Mouse (Mus musculus): Measurements from ENCODE around the gene Cebpa. TPM values are rescaled to one million over a fixed set of nuclear protein-coding genes. Genes with fewer than 3 reads are reported as not detected.

Gene Cebpa
- polyA plus RNA-seq, 1 experiment: 56.3 TPM

DNA sequence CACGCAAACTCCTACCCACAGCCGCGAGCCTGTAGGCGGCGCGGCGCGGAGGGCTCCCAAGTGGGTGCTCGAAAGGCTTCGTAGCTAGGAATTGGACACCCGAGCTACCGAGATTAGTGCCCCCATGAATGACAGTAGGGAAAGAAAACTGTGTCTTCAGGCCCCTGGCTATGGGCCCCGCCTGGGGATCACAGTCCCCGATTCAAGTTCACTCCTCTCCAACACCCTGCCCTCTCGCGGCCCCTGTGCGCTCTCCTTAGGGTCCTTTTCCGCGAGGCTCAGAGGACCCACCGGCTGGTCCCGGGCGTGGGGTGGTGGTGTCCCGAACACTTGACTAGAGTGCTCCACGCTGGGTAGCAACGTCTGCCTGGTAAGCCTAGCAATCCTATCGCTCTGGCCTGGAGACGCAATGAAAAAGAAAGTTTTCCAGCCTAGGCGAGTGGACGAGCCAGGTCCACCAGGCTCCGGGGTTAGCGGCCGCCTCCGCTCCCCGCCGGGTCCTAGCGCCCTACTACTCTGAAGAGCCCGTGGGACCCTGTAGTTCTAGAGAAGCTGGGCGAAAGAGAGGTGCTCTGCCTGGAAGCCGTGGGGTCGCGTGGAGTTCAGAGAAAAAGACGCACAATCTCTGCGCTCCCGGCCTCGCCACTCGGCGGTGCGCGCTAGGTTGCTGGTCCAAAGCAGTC is 853 bp upstream of the Cebpa start:
- no peak overlapping the region; the same call in 1 of the 2 replicates for H3K27ac ChIP-seq (ENCODE audit: control insufficient read depth, insufficient read depth, low read length)
- DNase-seq: peak; percentile 30
- H3K27me3 ChIP-seq (ENCODE audit: control insufficient read depth, insufficient read depth, low read length): peaks cover 12% of the 10 kb centered on the region; the same call in 1 of the 2 replicates
- peak overlapping the region; percentile 56 for H3K4me3 ChIP-seq (ENCODE audit: control insufficient read depth, insufficient read depth, low read length)
- H3K4me1 ChIP-seq (replicated peaks; ENCODE audit: control insufficient read depth, insufficient read depth, low read length): peaks cover 3% of the 10 kb centered on the region; the same call in 1 of the 2 replicates
- under 1% methylated on average over 49 of the region's 49 CpGs for WGBS
- no peaks in the 10 kb centered on the region for H3K36me3 ChIP-seq (ENCODE audit: control insufficient read depth, insufficient read depth, low read length)
- TF ChIP-seq POLR2A (IDR thresholded peaks at IDR 0.05; ENCODE audit: control insufficient read depth, extremely low read depth, insufficient read depth, low read length, poor library complexity) (no peak), CTCF (IDR thresholded peaks at IDR 0.05; ENCODE audit: borderline replicate concordance, control insufficient read depth, extremely low read depth, insufficient read depth, low read length, poor library complexity) (peak; percentile 32; the same call in 1 of the 2 replicates)

DNA sequence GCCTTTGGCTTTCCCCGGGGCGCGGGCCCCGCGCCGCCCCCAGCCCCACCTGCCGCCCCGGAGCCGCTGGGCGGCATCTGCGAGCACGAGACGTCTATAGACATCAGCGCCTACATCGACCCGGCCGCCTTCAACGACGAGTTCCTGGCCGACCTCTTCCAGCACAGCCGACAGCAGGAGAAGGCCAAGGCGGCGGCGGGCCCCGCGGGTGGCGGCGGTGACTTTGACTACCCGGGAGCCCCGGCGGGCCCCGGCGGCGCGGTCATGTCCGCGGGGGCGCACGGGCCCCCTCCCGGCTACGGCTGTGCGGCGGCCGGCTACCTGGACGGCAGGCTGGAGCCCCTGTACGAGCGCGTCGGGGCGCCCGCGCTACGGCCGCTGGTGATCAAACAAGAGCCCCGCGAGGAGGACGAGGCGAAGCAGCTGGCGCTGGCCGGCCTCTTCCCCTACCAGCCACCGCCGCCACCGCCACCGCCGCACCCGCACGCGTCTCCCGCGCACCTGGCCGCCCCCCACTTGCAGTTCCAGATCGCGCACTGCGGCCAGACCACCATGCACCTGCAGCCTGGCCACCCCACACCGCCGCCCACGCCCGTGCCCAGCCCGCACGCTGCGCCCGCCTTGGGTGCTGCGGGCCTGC is 533 bp downstream of the Cebpa start:
- DNase-seq: no peak
- no peak for TF ChIP-seq CTCF (IDR thresholded peaks at IDR 0.05; ENCODE audit: borderline replicate concordance, control insufficient read depth, extremely low read depth, insufficient read depth, low read length, poor library complexity)
- TF ChIP-seq POLR2A (IDR thresholded peaks at IDR 0.05; ENCODE audit: control insufficient read depth, extremely low read depth, insufficient read depth, low read length, poor library complexity): no peak
- Histone ChIP-seq H3K27ac (ENCODE audit: control insufficient read depth, insufficient read depth, low read length) (no peak overlapping the region), H3K4me1 (replicated peaks; ENCODE audit: control insufficient read depth, insufficient read depth, low read length) (peaks cover 3% of the 10 kb centered on the region; the same call in 1 of the 2 replicates), H3K36me3 (ENCODE audit: control insufficient read depth, insufficient read depth, low read length) (no peaks in the 10 kb centered on the region), H3K27me3 (ENCODE audit: control insufficient read depth, insufficient read depth, low read length) (peaks cover 12% of the 10 kb centered on the region; the same call in 1 of the 2 replicates), H3K4me3 (ENCODE audit: control insufficient read depth, insufficient read depth, low read length) (peak overlapping the region; percentile 56)
- WGBS: 2% methylated on average over 81 of the region's 83 CpGs

DNA sequence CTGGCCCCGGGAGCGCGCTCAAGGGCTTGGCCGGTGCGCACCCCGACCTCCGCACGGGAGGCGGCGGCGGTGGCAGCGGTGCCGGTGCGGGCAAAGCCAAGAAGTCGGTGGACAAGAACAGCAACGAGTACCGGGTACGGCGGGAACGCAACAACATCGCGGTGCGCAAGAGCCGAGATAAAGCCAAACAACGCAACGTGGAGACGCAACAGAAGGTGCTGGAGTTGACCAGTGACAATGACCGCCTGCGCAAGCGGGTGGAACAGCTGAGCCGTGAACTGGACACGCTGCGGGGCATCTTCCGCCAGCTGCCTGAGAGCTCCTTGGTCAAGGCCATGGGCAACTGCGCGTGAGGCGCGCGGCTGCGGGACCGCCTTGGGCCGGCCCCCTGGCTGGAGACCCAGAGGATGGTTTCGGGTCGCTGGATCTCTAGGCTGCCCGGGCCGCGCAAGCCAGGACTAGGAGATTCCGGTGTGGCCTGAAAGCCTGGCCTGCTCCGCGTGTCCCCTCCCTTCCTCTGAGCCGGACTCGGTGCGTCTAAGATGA is 1.1 kb downstream of the Cebpa start:
- no peak for DNase-seq
- Histone ChIP-seq H3K4me3 (ENCODE audit: control insufficient read depth, insufficient read depth, low read length) (peak overlapping the region; percentile 56), H3K27me3 (ENCODE audit: control insufficient read depth, insufficient read depth, low read length) (peaks cover 12% of the 10 kb centered on the region; the same call in 1 of the 2 replicates), H3K36me3 (ENCODE audit: control insufficient read depth, insufficient read depth, low read length) (no peaks in the 10 kb centered on the region), H3K4me1 (replicated peaks; ENCODE audit: control insufficient read depth, insufficient read depth, low read length) (peaks cover 3% of the 10 kb centered on the region; the same call in 1 of the 2 replicates), H3K27ac (ENCODE audit: control insufficient read depth, insufficient read depth, low read length) (no peak overlapping the region)
- WGBS: 1% methylated on average over 53 of the region's 53 CpGs
- TF ChIP-seq POLR2A (IDR thresholded peaks at IDR 0.05; ENCODE audit: control insufficient read depth, extremely low read depth, insufficient read depth, low read length, poor library complexity) (no peak), CTCF (IDR thresholded peaks at IDR 0.05; ENCODE audit: borderline replicate concordance, control insufficient read depth, extremely low read depth, insufficient read depth, low read length, poor library complexity) (no peak)

DNA sequence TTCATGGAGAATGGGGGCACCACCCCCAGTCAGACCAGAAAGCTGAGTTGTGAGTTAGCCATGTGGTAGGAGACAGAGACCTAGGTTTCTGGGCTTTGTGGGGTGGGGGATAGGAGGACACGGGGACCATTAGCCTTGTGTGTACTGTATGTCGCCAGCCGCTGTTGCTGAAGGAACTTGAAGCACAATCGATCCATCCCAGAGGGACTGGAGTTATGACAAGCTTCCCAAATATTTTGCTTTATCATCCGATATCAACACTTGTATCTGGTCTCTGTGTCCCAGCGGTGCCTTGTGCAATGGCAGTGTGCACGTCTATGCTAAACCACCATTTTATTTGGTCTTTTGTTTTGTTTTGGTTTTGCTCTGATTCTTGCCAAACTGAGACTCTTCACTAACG is 2.1 kb downstream of the Cebpa start:
- peaks cover 12% of the 10 kb centered on the region; the same call in 1 of the 2 replicates for H3K27me3 ChIP-seq (ENCODE audit: control insufficient read depth, insufficient read depth, low read length)
- peaks cover 3% of the 10 kb centered on the region; the same call in 1 of the 2 replicates for H3K4me1 ChIP-seq (replicated peaks; ENCODE audit: control insufficient read depth, insufficient read depth, low read length)
- H3K36me3 ChIP-seq (ENCODE audit: control insufficient read depth, insufficient read depth, low read length): no peaks in the 10 kb centered on the region
- 79% methylated on average over 8 of the region's 8 CpGs for WGBS
- DNase-seq: no peak
- peak overlapping the region; percentile 56 for H3K4me3 ChIP-seq (ENCODE audit: control insufficient read depth, insufficient read depth, low read length)
- TF ChIP-seq CTCF (IDR thresholded peaks at IDR 0.05; ENCODE audit: borderline replicate concordance, control insufficient read depth, extremely low read depth, insufficient read depth, low read length, poor library complexity): no peak
- no peak for TF ChIP-seq POLR2A (IDR thresholded peaks at IDR 0.05; ENCODE audit: control insufficient read depth, extremely low read depth, insufficient read depth, low read length, poor library complexity)
- no peak overlapping the region for H3K27ac ChIP-seq (ENCODE audit: control insufficient read depth, insufficient read depth, low read length)

DNA sequence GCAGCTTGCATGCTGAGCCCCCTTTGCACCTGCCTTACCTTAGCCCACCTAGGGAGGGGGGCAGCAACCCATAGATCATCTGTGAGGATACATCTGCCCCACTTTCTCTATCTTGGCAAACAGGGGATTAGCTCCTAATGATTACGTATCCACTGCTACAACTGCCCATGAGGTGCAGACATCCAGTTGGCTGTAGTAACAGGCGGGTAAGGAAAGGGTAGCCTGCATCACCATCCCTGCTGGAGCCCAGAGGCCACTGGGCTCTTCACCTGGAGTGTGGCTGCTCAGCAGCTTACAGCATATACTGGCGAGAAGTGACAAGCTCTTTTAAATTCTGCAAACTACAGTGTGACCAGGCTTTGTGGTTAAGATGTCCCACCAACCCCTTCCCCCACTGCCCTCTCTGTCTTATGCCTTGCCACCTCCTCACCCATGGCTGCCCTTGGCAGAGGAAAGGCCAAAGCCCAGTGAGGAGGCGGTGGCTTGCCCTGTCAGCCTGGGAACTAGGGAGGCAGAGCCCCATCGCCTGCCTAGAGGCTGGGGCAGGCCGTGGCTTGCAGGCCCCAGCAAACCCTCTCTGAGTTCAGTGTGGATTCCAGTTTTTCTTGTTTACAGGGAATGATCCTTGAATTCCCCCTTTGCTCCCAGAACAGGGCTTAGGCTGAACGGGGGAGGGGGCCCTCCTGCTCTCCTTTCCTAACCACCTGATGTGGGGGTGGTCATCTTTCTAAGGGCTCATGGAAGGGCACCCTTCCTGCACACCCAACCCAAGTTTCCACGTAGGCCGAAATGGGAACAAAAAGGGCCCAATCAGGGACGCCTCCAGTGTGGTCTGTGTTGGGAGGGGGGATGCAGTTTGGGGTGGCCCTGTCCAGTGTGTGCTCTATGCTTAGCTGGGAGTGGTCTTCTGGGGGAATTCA is 3.6 kb downstream of the Cebpa start:
- Histone ChIP-seq H3K27ac (ENCODE audit: control insufficient read depth, insufficient read depth, low read length) (no peak overlapping the region), H3K4me3 (ENCODE audit: control insufficient read depth, insufficient read depth, low read length) (no peak overlapping the region), H3K4me1 (replicated peaks; ENCODE audit: control insufficient read depth, insufficient read depth, low read length) (peaks cover 3% of the 10 kb centered on the region; the same call in 1 of the 2 replicates), H3K36me3 (ENCODE audit: control insufficient read depth, insufficient read depth, low read length) (no peaks in the 10 kb centered on the region), H3K27me3 (ENCODE audit: control insufficient read depth, insufficient read depth, low read length) (peaks cover 12% of the 10 kb centered on the region; the same call in 1 of the 2 replicates)
- no peak for DNase-seq
- WGBS: 79% methylated on average over 10 of the region's 10 CpGs
- TF ChIP-seq POLR2A (IDR thresholded peaks at IDR 0.05; ENCODE audit: control insufficient read depth, extremely low read depth, insufficient read depth, low read length, poor library complexity): no peak
- no peak for TF ChIP-seq CTCF (IDR thresholded peaks at IDR 0.05; ENCODE audit: borderline replicate concordance, control insufficient read depth, extremely low read depth, insufficient read depth, low read length, poor library complexity)
